Mouse (Mus musculus): Measurements from ENCODE around the gene Gm15737. TPM values are rescaled to one million over a fixed set of nuclear protein-coding genes. Genes with fewer than 3 reads are reported as not detected.
A peak's percentile ranks its signal among the peaks of the same experiment; 100 is the strongest.

Gene Gm15737
- polyA plus RNA-seq, 1 experiment from 2014 or later, result not detected

DNA sequence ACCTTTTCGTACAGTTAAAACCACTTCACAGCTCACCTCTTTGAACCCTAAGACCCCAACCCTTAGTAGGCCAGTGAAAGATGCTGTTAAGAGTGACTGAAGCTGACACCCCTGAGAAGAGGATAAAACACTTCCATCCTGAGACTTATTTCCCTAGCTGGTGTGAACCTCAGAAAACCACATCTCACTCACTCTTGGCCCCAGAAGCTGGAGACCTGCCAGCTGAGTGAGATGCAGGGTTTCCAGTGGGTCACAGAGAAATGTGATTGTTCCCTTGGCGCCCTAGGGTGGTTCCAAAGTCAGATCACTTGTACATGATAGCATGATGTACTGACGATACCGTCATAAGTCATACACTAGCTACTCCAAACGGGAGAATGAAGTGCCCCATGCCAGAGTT lies 13.3 kb downstream of the Gm15737 start:
- H3K4me1 ChIP-seq (ENCODE audit: control insufficient read depth, insufficient read depth, low read length), result no peaks in the 10 kb centered on the region
- no peak overlapping the region for H3K4me3 ChIP-seq (ENCODE audit: low read length)
- H3K4me2 ChIP-seq (ENCODE audit: low read depth, low read length), result no peak overlapping the region
- H3K27me3 ChIP-seq (replicated peaks; ENCODE audit: control insufficient read depth, insufficient read depth, low read length), result no peaks in the 10 kb centered on the region
- H3K36me3 ChIP-seq (ENCODE audit: control insufficient read depth, insufficient read depth, low read length), result peaks cover 2% of the 10 kb centered on the region; the same call in 1 of the 2 replicates
- H3K9ac ChIP-seq (ENCODE audit: low read depth, low read length), result no peak overlapping the region
- ATAC-seq, result no peak
- H3K9me3 ChIP-seq (ENCODE audit: control insufficient read depth, low read length), result no peaks in the 10 kb centered on the region
- H3K27ac ChIP-seq (ENCODE audit: low read length), result no peak overlapping the region
- 75% methylated on average over 5 of the region's 5 CpGs for WGBS

DNA sequence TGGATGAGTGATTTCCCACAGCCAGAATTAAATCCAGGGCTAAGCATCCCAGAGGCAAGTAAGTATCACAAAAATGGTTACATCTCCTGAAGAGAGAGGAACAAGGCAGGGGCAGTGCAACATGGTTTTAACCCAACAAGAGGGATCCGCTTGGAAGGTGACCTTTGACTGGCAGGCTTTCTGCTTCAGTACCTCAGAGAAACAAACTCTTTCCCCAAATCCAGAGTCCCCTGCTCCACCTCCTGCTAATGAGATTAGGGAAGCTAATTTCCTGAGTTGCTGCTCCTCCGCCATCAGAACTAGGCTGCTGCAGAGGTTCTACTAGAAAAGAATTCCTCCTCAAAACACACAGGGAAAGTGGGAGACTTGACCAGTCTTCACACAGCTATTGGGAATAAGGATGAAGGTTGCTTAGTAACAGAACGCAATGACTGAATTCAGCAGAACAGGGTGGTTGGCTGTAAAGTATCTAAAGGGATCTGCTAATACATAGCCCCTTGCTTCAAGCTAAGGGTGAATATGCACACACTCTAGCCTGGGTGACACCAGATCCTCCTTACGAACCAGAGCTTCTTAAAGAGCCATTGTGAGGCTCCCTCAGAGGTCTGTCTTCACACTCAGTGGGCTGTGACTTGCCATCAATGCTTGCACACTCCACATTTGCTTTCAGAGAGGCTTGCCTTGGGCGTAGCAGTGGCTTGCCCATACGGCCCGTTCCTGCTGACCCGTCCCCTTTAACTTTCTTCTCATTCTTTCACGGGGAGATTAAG lies 14.2 kb downstream of the Gm15737 start:
- no peak overlapping the region for H3K4me3 ChIP-seq (ENCODE audit: low read length)
- no peaks in the 10 kb centered on the region for H3K9me3 ChIP-seq (ENCODE audit: control insufficient read depth, low read length)
- no peak for ATAC-seq
- H3K9ac ChIP-seq (ENCODE audit: low read depth, low read length), result no peak overlapping the region
- H3K36me3 ChIP-seq (ENCODE audit: control insufficient read depth, insufficient read depth, low read length), result peaks cover 2% of the 10 kb centered on the region; the same call in 1 of the 2 replicates
- 74% methylated on average over 9 of the region's 9 CpGs for WGBS
- no peaks in the 10 kb centered on the region for H3K27me3 ChIP-seq (replicated peaks; ENCODE audit: control insufficient read depth, insufficient read depth, low read length)
- no peaks in the 10 kb centered on the region for H3K4me1 ChIP-seq (ENCODE audit: control insufficient read depth, insufficient read depth, low read length)
- H3K27ac ChIP-seq (ENCODE audit: low read length), result no peak overlapping the region
- H3K4me2 ChIP-seq (ENCODE audit: low read depth, low read length), result no peak overlapping the region

DNA sequence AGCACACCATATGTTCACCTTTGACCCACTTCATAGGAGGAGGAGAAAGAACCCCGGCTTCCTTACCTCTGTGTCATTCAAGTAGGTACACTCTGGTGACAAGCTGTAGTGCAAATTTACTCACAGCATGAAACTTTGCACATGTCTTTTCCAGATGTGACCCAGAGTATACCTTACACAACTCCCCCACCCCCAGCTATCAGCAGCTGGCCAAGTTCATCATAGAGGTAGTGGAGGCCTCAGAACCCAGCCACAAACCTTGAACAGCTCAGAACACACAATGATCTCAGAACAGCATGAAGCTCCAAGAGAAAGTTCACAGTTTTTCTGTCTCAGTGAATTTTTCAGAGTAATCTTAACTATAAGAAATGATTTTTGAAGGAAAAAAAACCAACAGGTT lies 22.4 kb downstream of the Gm15737 start:
- Histone ChIP-seq H3K4me2 (ENCODE audit: low read depth, low read length) (no peak overlapping the region), H3K9ac (ENCODE audit: low read depth, low read length) (no peak overlapping the region), H3K27me3 (replicated peaks; ENCODE audit: control insufficient read depth, insufficient read depth, low read length) (no peaks in the 10 kb centered on the region), H3K9me3 (ENCODE audit: control insufficient read depth, low read length) (no peaks in the 10 kb centered on the region), H3K4me3 (ENCODE audit: low read length) (no peak overlapping the region), H3K4me1 (ENCODE audit: control insufficient read depth, insufficient read depth, low read length) (no peaks in the 10 kb centered on the region), H3K36me3 (ENCODE audit: control insufficient read depth, insufficient read depth, low read length) (no peaks in the 10 kb centered on the region), H3K27ac (ENCODE audit: low read length) (no peak overlapping the region)
- no peak for ATAC-seq
- 58% methylated on average over 1 of the region's 1 CpGs for WGBS

DNA sequence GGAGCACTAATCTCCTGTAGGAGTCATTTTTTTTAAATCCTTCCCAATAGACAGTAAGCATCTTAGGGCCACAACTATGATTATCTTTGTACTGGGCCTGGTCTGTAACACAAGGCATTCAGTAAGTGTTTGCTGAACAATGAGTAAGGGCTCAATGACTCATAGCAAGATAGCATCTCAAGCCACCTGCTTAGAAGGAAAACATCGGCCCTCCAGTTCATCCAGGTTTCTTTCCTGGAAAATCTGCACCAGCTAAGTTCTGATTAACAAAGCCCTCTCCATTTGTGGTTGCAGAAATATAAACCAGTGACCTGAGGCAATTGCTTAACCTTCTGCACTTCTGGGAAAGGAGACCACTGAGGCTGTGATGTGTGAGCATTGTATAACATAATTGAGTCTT lies 34.9 kb downstream of the Gm15737 start:
- ATAC-seq, result no peak
- Histone ChIP-seq H3K36me3 (ENCODE audit: control insufficient read depth, insufficient read depth, low read length) (0 out of 2 replicates have a peak, but pooled peaks cover 4% of the 10 kb centered on the region), H3K4me2 (ENCODE audit: low read depth, low read length) (no peak overlapping the region), H3K4me1 (ENCODE audit: control insufficient read depth, insufficient read depth, low read length) (no peaks in the 10 kb centered on the region), H3K9me3 (ENCODE audit: control insufficient read depth, low read length) (no peaks in the 10 kb centered on the region), H3K27ac (ENCODE audit: low read length) (no peak overlapping the region), H3K4me3 (ENCODE audit: low read length) (no peak overlapping the region), H3K9ac (ENCODE audit: low read depth, low read length) (no peak overlapping the region), H3K27me3 (replicated peaks; ENCODE audit: control insufficient read depth, insufficient read depth, low read length) (no peaks in the 10 kb centered on the region)
- 57% methylated on average over 1 of the region's 1 CpGs for WGBS

DNA sequence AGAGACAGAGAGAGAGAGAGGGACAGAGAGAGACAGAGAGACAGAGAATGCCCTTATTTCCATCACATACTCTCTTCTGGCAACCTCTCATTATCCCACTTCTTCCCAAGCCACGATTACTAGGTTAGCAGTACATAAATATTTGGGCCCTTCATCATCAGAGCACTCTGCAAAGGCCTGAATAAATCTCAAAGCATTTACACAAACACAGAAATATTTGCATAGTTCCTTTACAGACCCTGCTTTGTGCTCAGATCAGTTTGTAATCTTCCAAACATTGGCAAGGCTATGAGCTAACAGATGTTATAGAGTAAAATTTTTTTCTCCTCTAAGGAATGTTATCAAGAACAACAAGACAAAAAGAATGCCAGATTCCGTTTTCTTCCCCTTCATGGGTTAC lies 35.3 kb downstream of the Gm15737 start:
- WGBS, result 38% methylated on average over 2 of the region's 2 CpGs
- H3K9ac ChIP-seq (ENCODE audit: low read depth, low read length), result no peak overlapping the region
- H3K27me3 ChIP-seq (replicated peaks; ENCODE audit: control insufficient read depth, insufficient read depth, low read length), result no peaks in the 10 kb centered on the region
- no peaks in the 10 kb centered on the region for H3K4me1 ChIP-seq (ENCODE audit: control insufficient read depth, insufficient read depth, low read length)
- H3K9me3 ChIP-seq (ENCODE audit: control insufficient read depth, low read length), result no peaks in the 10 kb centered on the region
- H3K4me2 ChIP-seq (ENCODE audit: low read depth, low read length), result no peak overlapping the region
- ATAC-seq, result no peak
- 0 out of 2 replicates have a peak, but pooled peaks cover 4% of the 10 kb centered on the region for H3K36me3 ChIP-seq (ENCODE audit: control insufficient read depth, insufficient read depth, low read length)
- H3K27ac ChIP-seq (ENCODE audit: low read length), result 0 out of 2 replicates have a peak overlapping the region, but pooled peaks have one; percentile 6
- H3K4me3 ChIP-seq (ENCODE audit: low read length), result no peak overlapping the region

DNA sequence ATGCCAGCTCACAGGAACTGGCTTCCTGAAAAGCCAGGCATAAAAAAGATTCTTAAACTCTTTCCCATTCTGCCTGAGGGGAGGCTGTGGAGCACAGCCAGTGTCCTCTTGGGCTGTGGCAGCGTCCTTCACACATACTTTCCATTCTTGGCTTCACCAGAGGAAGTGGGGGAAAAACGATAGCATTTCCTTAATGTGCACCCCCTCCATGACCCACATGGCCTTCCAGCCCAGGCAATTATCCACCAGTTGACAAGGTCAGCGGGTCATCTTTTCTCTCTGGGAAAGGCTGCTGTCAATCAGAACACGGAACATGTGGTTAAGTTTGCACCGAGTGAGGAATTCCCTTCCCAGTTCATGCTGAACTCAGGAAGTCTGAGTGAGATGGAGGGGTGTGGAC lies 36.8 kb downstream of the Gm15737 start:
- H3K4me2 ChIP-seq (ENCODE audit: low read depth, low read length), result no peak overlapping the region
- H3K27me3 ChIP-seq (replicated peaks; ENCODE audit: control insufficient read depth, insufficient read depth, low read length), result no peaks in the 10 kb centered on the region
- no peak overlapping the region for H3K4me3 ChIP-seq (ENCODE audit: low read length)
- ATAC-seq, result no peak
- no peaks in the 10 kb centered on the region for H3K9me3 ChIP-seq (ENCODE audit: control insufficient read depth, low read length)
- whole genome bisulfite sequencing, result 39% methylated on average over 5 of the region's 5 CpGs
- H3K9ac ChIP-seq (ENCODE audit: low read depth, low read length), result no peak overlapping the region
- 0 out of 2 replicates have a peak, but pooled peaks cover 4% of the 10 kb centered on the region for H3K36me3 ChIP-seq (ENCODE audit: control insufficient read depth, insufficient read depth, low read length)
- no peak overlapping the region for H3K27ac ChIP-seq (ENCODE audit: low read length)
- H3K4me1 ChIP-seq (ENCODE audit: control insufficient read depth, insufficient read depth, low read length), result no peaks in the 10 kb centered on the region

DNA sequence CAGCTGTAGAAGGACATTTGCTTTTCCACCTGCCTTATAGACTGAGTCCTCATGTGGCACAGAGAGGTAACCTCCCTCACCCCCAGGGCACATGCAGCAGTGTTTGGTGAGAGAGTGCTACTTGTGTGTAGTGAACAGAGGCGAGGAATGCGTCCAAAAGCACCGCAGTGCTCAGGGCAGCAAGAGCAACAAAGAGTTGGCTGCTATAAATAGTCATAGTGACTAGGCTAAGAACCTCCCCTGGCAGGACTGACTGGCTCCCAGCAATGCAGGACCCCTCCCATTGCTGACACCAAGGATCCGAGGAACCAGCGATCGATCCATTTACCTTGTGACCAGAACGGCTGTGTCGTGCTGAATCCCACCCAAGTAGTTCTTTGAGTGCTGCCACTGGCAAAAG lies 40.2 kb downstream of the Gm15737 start:
- no peak for ATAC-seq
- Histone ChIP-seq H3K4me1 (ENCODE audit: control insufficient read depth, insufficient read depth, low read length) (no peaks in the 10 kb centered on the region), H3K9ac (ENCODE audit: low read depth, low read length) (no peak overlapping the region), H3K4me3 (ENCODE audit: low read length) (no peak overlapping the region), H3K9me3 (ENCODE audit: control insufficient read depth, low read length) (no peaks in the 10 kb centered on the region), H3K27me3 (replicated peaks; ENCODE audit: control insufficient read depth, insufficient read depth, low read length) (no peaks in the 10 kb centered on the region), H3K27ac (ENCODE audit: low read length) (no peak overlapping the region), H3K4me2 (ENCODE audit: low read depth, low read length) (no peak overlapping the region), H3K36me3 (ENCODE audit: control insufficient read depth, insufficient read depth, low read length) (no peaks in the 10 kb centered on the region)
- WGBS, result 68% methylated on average over 8 of the region's 8 CpGs

DNA sequence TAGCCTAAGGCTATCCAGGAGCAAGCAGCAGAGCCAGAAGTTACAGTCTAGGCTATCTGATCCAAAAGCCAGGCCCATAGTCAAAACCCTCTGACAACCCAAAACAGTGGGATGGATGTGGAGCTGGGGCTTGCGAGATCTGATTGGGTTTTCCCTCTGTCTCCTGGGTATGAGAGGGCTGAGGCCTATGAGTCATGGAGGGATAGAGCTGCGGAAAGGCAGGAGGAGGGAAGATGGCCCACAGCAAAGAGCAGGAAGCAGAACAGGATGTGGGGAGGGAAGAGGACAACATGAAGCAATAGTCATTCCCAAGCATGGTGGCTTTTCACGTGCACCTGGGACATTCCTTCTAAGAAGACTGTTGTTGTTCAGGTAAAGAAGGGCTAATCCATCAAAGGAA lies 41.5 kb downstream of the Gm15737 start:
- H3K4me2 ChIP-seq (ENCODE audit: low read depth, low read length), result no peak overlapping the region
- no peak overlapping the region for H3K27ac ChIP-seq (ENCODE audit: low read length)
- no peak overlapping the region for H3K4me3 ChIP-seq (ENCODE audit: low read length)
- H3K9me3 ChIP-seq (ENCODE audit: control insufficient read depth, low read length), result no peaks in the 10 kb centered on the region
- no peak overlapping the region for H3K9ac ChIP-seq (ENCODE audit: low read depth, low read length)
- H3K27me3 ChIP-seq (replicated peaks; ENCODE audit: control insufficient read depth, insufficient read depth, low read length), result no peaks in the 10 kb centered on the region
- H3K4me1 ChIP-seq (ENCODE audit: control insufficient read depth, insufficient read depth, low read length), result no peaks in the 10 kb centered on the region
- WGBS, result 82% methylated on average over 3 of the region's 3 CpGs
- H3K36me3 ChIP-seq (ENCODE audit: control insufficient read depth, insufficient read depth, low read length), result no peaks in the 10 kb centered on the region
- ATAC-seq, result no peak

DNA sequence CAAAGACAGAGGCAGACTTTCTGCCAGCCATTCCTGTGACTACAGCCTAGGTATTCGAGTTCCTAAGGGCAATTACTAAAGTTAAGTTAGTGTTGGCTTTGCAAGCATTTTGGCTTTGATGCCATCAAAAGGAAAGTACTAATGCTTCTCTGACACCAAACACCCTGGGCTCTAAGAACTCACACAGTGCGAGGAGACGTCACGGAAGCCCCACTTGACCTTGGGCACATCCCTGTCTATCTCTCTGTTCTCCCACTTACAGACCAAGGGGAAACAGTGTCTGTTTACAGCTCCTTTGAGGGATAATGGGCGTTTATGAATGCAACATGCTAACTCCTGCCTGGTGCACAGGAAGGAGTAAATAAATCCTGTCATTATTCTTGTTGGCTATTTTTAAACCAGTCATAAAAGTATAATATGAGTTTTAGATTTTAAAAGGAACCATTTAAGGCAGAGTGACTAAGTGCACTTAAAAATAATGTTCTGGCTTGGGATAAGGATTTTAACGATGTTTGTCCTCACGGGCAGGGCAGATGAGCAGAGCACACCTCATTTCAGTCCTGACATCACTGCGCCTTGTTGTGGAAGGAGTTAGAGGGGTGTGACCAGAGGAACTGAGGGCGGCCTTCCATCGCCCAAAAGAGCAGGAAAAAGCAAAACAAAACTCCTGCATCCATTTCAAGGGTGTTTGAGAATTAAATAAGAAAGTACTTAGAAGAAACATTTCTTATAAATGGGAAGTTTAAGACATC lies 52.0 kb downstream of the Gm15737 start:
- Histone ChIP-seq H3K4me2 (ENCODE audit: low read depth, low read length) (no peak overlapping the region), H3K27ac (ENCODE audit: low read length) (no peak overlapping the region), H3K27me3 (replicated peaks; ENCODE audit: control insufficient read depth, insufficient read depth, low read length) (no peaks in the 10 kb centered on the region), H3K9me3 (ENCODE audit: control insufficient read depth, low read length) (no peaks in the 10 kb centered on the region), H3K4me1 (ENCODE audit: control insufficient read depth, insufficient read depth, low read length) (peaks cover 3% of the 10 kb centered on the region; the same call in 1 of the 2 replicates), H3K4me3 (ENCODE audit: low read length) (no peak overlapping the region), H3K9ac (ENCODE audit: low read depth, low read length) (no peak overlapping the region), H3K36me3 (ENCODE audit: control insufficient read depth, insufficient read depth, low read length) (no peaks in the 10 kb centered on the region)
- no peak for ATAC-seq
- 53% methylated on average over 10 of the region's 10 CpGs for WGBS
